Mouse (Mus musculus) liver, adult 2 months (tissue): ENCODE measurements around the gene Tmem63c.

ENCODE experiments used
- CTCF ChIP-seq: fragments of 200-500 bp; IDR thresholded peaks from 2 replicates; pipeline ENCODE4 v1.5.1; 2011; ENCODE audit warnings: low read depth, low read length, control low read depth
- POLR2A ChIP-seq: fragments of 200-500 bp; IDR thresholded peaks from 2 replicates; pipeline ENCODE4 v1.6.1; 2011; ENCODE audit warnings: low read length, control low read depth; ENCODE audit not compliant: insufficient read depth; ENCODE audit errors: extremely low read depth

DNA sequence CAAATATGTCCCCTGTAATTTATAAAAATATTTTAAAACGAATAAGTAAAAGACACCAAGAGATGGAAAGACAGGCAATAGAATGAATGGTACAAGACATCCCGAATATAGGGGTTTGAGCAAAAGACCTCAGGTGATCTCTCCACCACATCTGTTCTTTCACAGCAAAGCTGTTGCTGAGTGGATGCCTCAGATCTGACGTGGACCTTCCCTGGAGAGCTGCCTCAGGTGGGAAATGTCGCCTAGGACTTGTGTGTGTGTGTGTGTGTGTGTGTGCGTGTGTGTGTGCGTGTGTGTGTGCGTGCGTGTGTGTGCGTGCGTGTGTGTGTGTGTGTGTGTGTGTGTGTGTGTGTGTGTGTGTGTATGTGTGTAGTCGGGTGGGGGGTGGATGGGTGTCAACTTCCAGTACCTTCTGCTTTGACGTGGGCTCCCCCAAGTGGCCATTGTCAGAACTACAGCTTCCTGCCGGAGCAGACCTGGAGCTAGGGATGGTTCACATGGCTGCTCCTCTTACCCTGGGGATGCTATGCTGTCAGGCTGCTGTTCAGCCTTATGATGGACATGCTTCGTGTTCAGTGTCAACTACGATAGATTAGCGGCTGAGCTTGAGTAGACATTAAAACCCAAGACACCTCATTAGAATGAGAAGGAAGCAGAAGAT lies 31.7 kb downstream of the Tmem63c start:
- peak; percentile 94 for TF ChIP-seq CTCF
- TF ChIP-seq POLR2A, result no peak
